Mouse (Mus musculus) limb, embryonic 14.5 days (tissue): ENCODE results near the gene Cfl1. TPM values are rescaled to one million over a fixed set of nuclear protein-coding genes. Genes with fewer than 3 reads are reported as not detected.

Experiments
- ATAC-seq: fragments of 200-750 bp; cut with Nextera tagmentation; 2 replicates; pipeline ENCODE4 v1.8.0; 2017; ENCODE audit warnings: low read depth, moderate number of reproducible peaks, moderate TSS enrichment; ENCODE audit not compliant: low FRiP score
- DNase-seq: peaks from one replicate; pipeline ENCODE4 v3.0.0-alpha.2; 2015; ENCODE audit warnings: low spot score
- H3K27ac ChIP-seq: fragments of 300-500 bp; sonication (generic); replicated peaks from 2 replicates; pipeline ENCODE4 v1.5.1; 2014; ENCODE audit warnings: low read depth, mild to moderate bottlenecking, low read length, moderate library complexity, mixed read lengths
- H3K27me3 ChIP-seq: fragments of 300-500 bp; sonication (generic); 2 replicates; pipeline ENCODE4 v1.6.1; 2014; ENCODE audit warnings: low read length, mixed read lengths; ENCODE audit not compliant: control insufficient read depth, insufficient read depth
- H3K36me3 ChIP-seq: fragments of 300-500 bp; sonication (generic); 2 replicates; pipeline ENCODE4 v1.6.1; 2014; ENCODE audit warnings: mild to moderate bottlenecking, low read length, moderate library complexity, mixed read lengths; ENCODE audit not compliant: control insufficient read depth, insufficient read depth
- H3K4me1 ChIP-seq: fragments of 300-500 bp; sonication (generic); 2 replicates; pipeline ENCODE4 v1.6.1; 2014; ENCODE audit warnings: antibody characterized with exemption, low read length, mixed read lengths; ENCODE audit not compliant: control insufficient read depth, insufficient read depth
- H3K4me2 ChIP-seq: fragments of 300-500 bp; sonication (generic); replicated peaks from 2 replicates; pipeline ENCODE4 v1.6.1; 2014; ENCODE audit warnings: low read depth, mild to moderate bottlenecking, low read length, moderate library complexity; ENCODE audit not compliant: severe bottlenecking
- H3K4me3 ChIP-seq: fragments of 300-500 bp; sonication (generic); replicated peaks from 2 replicates; pipeline ENCODE4 v1.5.1; 2014; ENCODE audit warnings: low read length
- H3K9ac ChIP-seq: fragments of 300-500 bp; sonication (generic); 2 replicates; pipeline ENCODE4 v1.6.1; 2014; ENCODE audit warnings: mild to moderate bottlenecking, low read depth, low read length, moderate library complexity; ENCODE audit not compliant: severe bottlenecking
- H3K9me3 ChIP-seq: fragments of 300-500 bp; sonication (generic); 2 replicates; pipeline ENCODE4 v1.6.1; 2016; ENCODE audit warnings: low read length; ENCODE audit not compliant: control insufficient read depth
- POLR2A ChIP-seq: fragments of 200-500 bp; IDR thresholded peaks from 2 replicates; pipeline ENCODE4 v1.8.0; 2012; ENCODE audit warnings: inconsistent platforms, mild to moderate bottlenecking, moderate library complexity, borderline replicate concordance; ENCODE audit not compliant: insufficient read depth, insufficient read length; ENCODE audit errors: extremely low read depth
- WGBS: fragments of 180-500 bp; shearing (Covaris S2); extraction: QIAGEN DNeasy Blood & Tissue Kit; methylation state at CpG from one replicate; pipeline ENCODE4 v1.1.7; 2014; 5-methylcytosine and 5-hydroxymethylcytosine counted together
- polyA plus RNA-seq, 2 experiments: library from polyadenylated mRNA; depleted of rRNA in 1 of 2; stranded (reverse) in 1 of 2; unstranded in 1 of 2; fragments of >200 nt; fragmentation: Nextera tagmentation in 1 of 2; extraction: Ambion mirVana in 1 of 2; gene quantifications; 2 replicates each; pipeline versions ENCODE4 v1.2.1 to v1.2.3; 2012 to 2014

The Cfl1 gene
- polyA plus RNA-seq, 2 experiments: 913 to 2,572 TPM

- Histone ChIP-seq H3K4me1 (no peaks in the 10 kb centered on the region; the same call in 1 of the 2 replicates), H3K36me3 (peaks cover 61% of the 10 kb centered on the region), H3K27me3 (no peaks in the 10 kb centered on the region), H3K27ac (no peak overlapping the region), H3K4me3 (no peak overlapping the region), H3K9me3 (no peaks in the 10 kb centered on the region), H3K4me2 (no peak overlapping the region), H3K9ac (no peak overlapping the region)
- no peak for TF ChIP-seq POLR2A
- ATAC-seq (no peak), DNase-seq (no peak)
- WGBS: 91% methylated on average over 6 of the region's 6 CpGs
These were observed 23.2 kb upstream of the Cfl1 start for GRCm38 (mm10) chr19:5466916-5467500.

- DNase-seq (no peak), ATAC-seq (no peak)
- Histone ChIP-seq H3K9me3 (no peaks in the 10 kb centered on the region), H3K27ac (no peak within 1 kb of the TSS), H3K4me2 (no peak within 1 kb of the TSS), H3K4me1 (no peaks in the 10 kb centered on the region; the same call in 1 of the 2 replicates), H3K4me3 (no peak within 1 kb of the TSS), H3K9ac (no peak within 1 kb of the TSS), H3K36me3 (peaks cover 49% of the 10 kb centered on the region), H3K27me3 (no peaks in the 10 kb centered on the region)
- no peak for TF ChIP-seq POLR2A
- WGBS: 53% methylated on average over 5 of the region's 5 CpGs
These were observed 21.9 kb upstream of the Cfl1 start, which contains the start of gene Ctsw for GRCm38 (mm10) chr19:5468374-5468773. TSS of gene Ctsw (minus strand) at chr19:5468507.

- 44% methylated on average over 5 of the region's 5 CpGs for WGBS
- peaks cover 16% of the 10 kb centered on the region for H3K4me1 ChIP-seq
- no peaks in the 10 kb centered on the region for H3K9me3 ChIP-seq
- no peak for ATAC-seq
- H3K27me3 ChIP-seq: no peaks in the 10 kb centered on the region
- no peak overlapping the region for H3K4me2 ChIP-seq
- peaks cover 18% of the 10 kb centered on the region for H3K36me3 ChIP-seq
- H3K9ac ChIP-seq: no peak overlapping the region
- no peak for DNase-seq
- TF ChIP-seq POLR2A: no peak
- no peak overlapping the region for H3K4me3 ChIP-seq
- no peak overlapping the region for H3K27ac ChIP-seq
These were observed 18.4 kb upstream of the Cfl1 start for GRCm38 (mm10) chr19:5471846-5472245.

- no peak overlapping the region for H3K4me2 ChIP-seq
- 69% methylated on average over 3 of the region's 3 CpGs for WGBS
- no peak overlapping the region for H3K4me3 ChIP-seq
These were observed 17.4 kb upstream of the Cfl1 start for GRCm38 (mm10) chr19:5472857-5473256.

GRCm38 (mm10) chr19:5473720-5474119, 16.5 kb upstream of the Cfl1 start, which contains the start of gene Efemp2:
TSS of gene Efemp2 (plus strand) at chr19:5473954.
- Histone ChIP-seq H3K4me2 (peak within 1 kb of the TSS; percentile 85), H3K27me3 (no peaks in the 10 kb centered on the region), H3K9ac (peak within 1 kb of the TSS; percentile 84), H3K36me3 (peaks cover 19% of the 10 kb centered on the region), H3K27ac (peak within 1 kb of the TSS; percentile 90), H3K9me3 (no peaks in the 10 kb centered on the region), H3K4me3 (peak within 1 kb of the TSS; percentile 70), H3K4me1 (peaks cover 16% of the 10 kb centered on the region)
- no peak for TF ChIP-seq POLR2A
- WGBS: 4% methylated on average over 22 of the region's 22 CpGs
- peak; percentile 87 for DNase-seq
- peak; percentile 36; the same call in 1 of the 2 replicates for ATAC-seq

More at GRCm38 (mm10) chr19:5472857-5473256, 17.4 kb upstream of the Cfl1 start:
- peaks cover 16% of the 10 kb centered on the region for H3K4me1 ChIP-seq
- H3K9ac ChIP-seq: no peak overlapping the region
- no peak for DNase-seq
- no peaks in the 10 kb centered on the region for H3K27me3 ChIP-seq
- TF ChIP-seq POLR2A: no peak
- H3K9me3 ChIP-seq: no peaks in the 10 kb centered on the region
- no peak overlapping the region for H3K27ac ChIP-seq
- peaks cover 18% of the 10 kb centered on the region for H3K36me3 ChIP-seq
- ATAC-seq: no peak
